Mouse (Mus musculus): ENCODE measurements around the gene Gtf3c6.
A peak's percentile ranks its signal among the peaks of the same experiment; 100 is the strongest.

The Gtf3c6 gene

GRCm38 (mm10) chr10:40258976-40259375 is 1.1 kb upstream of the Gtf3c6 start:
- DNase-seq (ENCODE audit: low read depth, low spot score): peak; percentile 43

GRCm38 (mm10) chr10:40258401-40258966 is 576 bp upstream of the Gtf3c6 start:
- DNase-seq (ENCODE audit: low read depth, low spot score): peak; percentile 59

DNA sequence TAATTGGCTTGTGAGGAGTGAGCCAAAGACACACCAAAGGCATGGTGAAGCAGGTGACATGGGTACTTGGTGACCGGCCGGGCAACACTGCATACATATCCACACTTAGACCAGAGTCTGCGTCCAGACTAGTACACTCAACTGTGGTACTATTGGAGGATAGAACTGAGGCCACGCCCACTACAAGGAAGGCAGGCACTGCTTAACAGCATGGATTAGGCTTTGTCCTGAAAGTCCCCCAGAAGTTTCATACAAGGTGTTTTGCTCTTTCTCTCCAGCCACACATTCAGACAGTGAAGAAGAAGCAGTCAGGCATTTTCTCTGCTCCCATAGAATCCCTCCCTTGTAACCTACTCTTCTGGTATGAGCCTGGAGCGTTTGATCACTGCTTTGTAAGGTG is 1.2 kb downstream of the Gtf3c6 start:
- DNase-seq (ENCODE audit: low read depth, low spot score): peak; percentile 11

- DNase-seq (ENCODE audit: low read depth, low spot score): no peak
Measured at GRCm38 (mm10) chr10:40250969-40251368, 6.9 kb downstream of the Gtf3c6 start.

DNA sequence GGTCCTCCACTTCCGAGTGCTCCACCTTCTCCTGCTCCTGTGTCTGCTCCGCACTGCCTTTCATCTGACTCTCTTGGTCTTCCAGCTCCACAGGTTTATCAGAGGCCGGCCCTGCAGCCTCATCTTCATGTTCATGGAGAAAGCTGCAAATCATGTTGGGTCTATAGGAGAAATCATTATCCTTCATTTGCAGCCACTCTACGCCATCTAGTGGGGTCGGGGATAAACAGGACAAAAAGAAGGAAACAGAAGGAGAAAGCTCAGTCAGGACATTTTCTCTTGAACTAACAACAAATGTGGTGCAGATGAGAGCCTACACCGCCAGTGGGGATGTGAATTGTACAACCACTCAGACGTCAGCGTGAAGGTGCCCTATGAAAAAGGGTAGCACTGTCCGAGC is 8.3 kb downstream of the Gtf3c6 start:
- DNase-seq (ENCODE audit: low read depth, low spot score): no peak

- DNase-seq (ENCODE audit: low read depth, low spot score): no peak
Measured at GRCm38 (mm10) chr10:40247166-40247716, 10.7 kb downstream of the Gtf3c6 start.

DNA sequence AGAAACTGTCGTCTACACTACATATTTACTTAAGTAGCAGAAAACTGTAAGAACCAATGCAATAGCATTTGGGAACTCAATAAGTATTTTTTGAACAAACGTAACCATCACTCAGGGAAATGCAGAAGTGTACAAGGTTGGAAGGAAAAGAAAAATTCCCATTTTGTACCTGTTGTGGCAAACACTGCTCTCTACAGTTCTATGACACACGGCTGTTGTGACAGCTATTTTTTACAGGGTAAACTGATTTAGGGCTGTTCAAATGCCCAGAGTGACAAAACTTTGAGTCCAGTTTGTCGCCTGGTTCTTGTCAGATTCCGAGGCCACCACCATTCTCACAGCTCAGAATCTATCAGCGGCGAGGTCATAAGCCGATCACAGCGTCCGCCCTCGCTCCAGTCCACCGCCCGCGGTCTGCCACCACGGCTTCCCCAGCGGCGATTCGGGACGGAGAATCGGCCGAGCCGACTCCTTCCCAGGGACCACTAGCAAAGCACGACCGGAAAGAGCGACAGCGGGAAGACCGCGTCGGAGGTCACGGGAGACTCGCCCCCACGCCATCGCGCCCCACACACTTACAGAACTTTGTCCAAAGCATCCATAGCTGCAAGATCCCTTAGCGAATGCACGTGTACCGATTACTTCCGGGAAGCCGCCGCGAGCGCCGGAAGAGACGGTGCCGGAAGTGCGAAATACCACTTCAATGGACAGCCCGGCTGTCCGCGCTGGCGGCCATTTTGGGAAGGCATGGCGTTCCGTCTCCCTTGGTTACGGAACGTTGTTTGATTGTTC is 11.3 kb downstream of the Gtf3c6 start, which contains the start of gene Rpf2:
TSS of gene Rpf2 (minus strand) at position 663 of the 792 bp plus-strand sequence.
- peak; percentile 83 for DNase-seq (ENCODE audit: low read depth, low spot score)

GRCm38 (mm10) chr10:40237826-40238225 is 20.1 kb downstream of the Gtf3c6 start:
- DNase-seq (ENCODE audit: low read depth, low spot score): no peak

GRCm38 (mm10) chr10:40233241-40233640 is 24.7 kb downstream of the Gtf3c6 start:
- DNase-seq (ENCODE audit: low read depth, low spot score): no peak

- no peak for DNase-seq (ENCODE audit: low read depth, low spot score)
Measured at GRCm38 (mm10) chr10:40232442-40232841, 25.5 kb downstream of the Gtf3c6 start.

DNA sequence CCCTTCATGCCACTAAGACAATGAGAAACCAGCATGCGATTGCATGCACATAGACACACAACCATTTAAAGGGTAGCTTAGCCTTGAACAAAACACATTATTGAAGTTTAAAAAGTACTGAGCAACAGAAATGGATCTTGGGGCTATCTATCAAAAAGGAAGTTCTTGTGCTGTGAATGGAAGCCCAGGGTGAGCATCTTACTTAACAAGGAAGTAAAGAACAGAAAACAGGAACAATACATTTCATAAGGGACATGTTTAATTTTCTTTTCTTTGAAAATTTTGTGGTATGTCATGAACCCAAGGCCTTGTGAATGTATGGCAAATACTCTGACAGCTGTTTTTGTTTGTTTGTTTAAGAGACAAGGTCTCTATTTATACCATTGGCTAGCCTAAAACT is 28.2 kb downstream of the Gtf3c6 start:
- DNase-seq (ENCODE audit: low read depth, low spot score): no peak

DNA sequence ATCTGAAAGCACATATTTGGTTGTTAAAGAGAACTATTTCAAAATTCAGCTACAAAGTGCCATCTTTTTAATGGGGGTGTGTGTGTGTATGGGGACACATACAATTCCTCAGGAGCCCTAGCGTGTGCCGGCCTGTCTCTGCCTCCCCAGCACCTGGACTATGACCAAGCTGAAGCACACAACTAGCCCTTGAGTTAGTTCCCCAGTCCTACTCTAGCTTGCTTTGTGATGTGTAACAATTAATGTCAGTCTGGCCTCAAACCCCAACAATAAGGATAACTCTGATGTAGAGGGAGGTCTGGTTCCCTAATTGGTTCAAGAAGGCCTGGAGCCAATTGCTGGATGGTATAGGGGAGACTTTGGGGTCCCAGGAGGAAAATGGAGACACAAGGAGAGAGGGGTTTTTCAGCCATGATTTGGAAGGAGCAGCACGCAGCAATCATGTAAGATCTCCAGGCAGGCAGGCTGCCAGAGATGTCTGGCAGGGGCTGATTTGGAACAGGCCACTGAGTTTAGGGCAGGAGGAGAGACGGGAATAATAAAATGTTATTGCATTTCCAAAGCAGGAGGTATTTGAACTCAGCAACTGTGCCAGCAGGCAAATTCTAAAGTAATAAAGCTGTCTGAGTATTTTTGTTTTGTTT is 30.1 kb downstream of the Gtf3c6 start:
- DNase-seq (ENCODE audit: low read depth, low spot score): no peak

- DNase-seq (ENCODE audit: low read depth, low spot score): no peak
Measured at GRCm38 (mm10) chr10:40218874-40219273, 39.0 kb downstream of the Gtf3c6 start.

DNA sequence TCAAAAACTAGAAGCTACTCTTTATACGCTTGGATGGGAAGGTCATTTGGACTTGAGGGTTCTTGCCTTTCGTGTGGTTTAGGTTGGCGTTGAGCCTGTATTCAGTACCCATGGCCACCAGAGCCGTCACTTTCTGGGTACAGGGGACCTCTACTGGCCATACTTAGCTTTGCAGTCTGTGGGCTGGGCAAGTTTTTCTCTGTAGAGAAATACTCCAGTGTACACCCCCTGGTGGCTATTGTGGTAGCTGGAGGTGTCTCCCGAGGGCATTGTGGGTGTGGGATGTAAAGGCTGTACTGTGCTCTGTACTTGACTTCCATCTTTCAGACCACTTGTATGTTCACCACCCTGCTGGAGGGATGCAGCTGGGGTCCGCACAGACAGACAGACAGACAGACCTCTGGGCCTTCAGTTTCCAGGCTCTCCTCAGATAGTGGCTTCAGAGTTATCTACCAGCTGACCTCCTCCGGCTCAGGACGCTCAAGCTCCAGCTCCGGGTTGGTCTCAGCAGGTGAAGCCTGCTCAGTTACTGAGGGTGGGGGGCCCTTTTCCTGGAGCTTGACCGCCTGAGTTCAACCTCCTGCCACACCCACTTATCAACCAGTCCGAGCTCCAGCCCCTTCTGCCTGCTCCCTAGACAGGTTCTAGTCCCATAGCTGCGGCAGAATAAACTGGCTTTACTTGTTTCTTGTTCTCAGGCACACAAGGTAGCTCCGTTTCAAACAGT is 45.3 kb downstream of the Gtf3c6 start:
- DNase-seq (ENCODE audit: low read depth, low spot score): peak; percentile 71

Data from retina, postnatal 7 days (tissue).